Mouse (Mus musculus) heart, adult 11 months (tissue): ENCODE measurements around the gene Dlx3.
A peak's percentile ranks its signal among the peaks of the same experiment; 100 is the strongest.

ENCODE experiments used
- DNase-seq: peaks from one replicate; pipeline ENCODE4 v3.0.0; 2022

The Dlx3 gene

DNA sequence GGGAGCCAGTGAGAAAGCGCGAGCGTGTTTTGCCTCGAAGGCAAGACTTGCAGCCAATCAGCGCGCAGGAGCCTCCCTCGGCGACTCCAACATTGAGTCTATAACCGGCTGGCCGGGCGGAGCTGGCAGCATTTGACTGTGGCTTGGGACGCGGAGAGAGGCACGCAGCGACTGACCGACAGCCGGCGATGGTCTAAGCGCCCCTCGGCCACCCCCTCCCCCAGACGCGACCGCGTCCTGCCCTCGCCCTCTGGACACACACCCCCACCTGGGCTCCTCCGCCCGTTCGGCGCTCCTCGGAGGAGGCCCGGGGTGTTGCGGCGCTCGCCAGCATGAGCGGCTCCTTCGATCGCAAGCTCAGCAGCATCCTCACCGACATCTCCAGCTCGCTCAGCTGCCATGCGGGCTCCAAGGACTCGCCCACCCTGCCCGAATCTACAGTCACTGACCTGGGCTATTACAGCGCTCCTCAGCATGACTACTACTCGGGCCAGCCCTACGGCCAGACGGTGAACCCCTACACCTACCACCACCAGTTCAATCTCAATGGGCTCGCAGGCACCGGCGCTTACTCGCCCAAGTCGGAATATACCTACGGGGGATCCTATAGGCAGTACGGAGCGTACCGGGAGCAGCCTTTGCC lies at the start of gene Dlx3:
Gene Dlx3, plus strand, starts transcription at position 130 of the 643 bp plus-strand sequence.
- no peak for DNase-seq

DNA sequence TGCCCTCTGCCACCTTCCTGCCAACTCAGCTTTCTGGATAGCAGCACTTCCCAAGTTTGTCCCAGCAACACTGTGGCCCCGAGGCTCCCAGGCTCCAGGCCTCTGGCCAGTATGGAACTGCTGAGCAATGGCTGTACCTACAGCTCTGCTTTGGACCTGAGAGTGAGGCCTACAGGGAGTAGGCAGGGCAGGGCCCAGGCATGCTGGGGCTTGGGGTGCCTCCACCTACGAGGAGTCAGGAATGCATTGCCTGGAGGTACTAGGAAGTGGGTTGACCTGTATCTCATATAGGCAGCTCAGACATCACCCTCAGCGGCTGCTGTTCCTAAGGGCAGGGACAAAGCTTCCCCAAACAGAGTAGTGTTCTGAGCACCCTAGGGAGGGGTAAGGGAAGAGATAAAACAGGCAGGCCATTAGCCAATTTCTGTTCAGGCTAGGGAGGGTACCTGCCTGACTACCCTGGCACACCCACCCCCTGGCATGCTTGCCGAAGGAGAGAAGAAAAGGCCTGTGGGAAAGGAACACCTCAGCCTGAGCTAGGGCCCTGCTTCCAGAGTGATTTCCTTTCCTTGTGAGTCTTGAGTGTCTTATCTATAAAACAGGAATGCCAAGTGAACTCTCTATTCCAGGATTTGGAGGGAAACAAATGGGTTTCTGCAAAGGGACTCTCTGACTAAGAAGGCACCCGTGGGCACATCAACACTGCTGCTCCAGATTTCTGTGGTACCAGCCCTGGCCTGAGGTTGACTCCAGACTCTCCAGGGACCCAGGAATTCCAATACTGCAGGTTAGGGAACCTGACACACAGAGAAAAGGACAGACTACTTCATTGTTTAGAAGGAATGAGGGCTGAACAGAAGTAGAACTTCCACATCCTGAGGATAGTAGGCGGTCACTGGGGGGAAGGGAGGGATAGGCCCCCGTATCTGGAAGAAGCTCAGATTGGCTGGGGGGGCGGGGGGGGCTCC lies 49.5 kb upstream of the Dlx3 start:
- DNase-seq, result peak; percentile 92

- DNase-seq, result peak; percentile 95
Measured at GRCm38 (mm10) chr11:95071266-95071665, 48.7 kb upstream of the Dlx3 start.

DNA sequence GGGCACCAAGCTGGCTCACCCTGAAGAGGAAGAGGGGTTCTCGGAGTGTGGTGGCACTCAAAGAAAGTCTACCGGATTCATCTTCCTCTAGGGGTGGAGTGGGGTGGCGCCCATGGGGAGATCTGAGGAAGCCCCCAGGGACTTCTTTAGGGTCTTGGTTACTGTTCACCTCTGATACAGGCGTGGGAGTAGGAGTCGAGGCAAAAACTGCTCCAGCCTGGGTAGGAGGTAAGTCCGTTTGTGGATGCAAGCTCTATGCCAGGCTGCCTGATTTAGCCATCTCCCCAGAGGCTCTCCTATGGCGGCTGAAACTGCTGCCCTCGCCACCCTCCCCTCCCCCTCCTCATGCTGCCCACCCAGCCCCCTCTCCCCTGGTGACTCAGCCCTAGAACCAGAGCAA lies 47.8 kb upstream of the Dlx3 start:
- peak; percentile 87 for DNase-seq

GRCm38 (mm10) chr11:95072804-95073203 lies 47.1 kb upstream of the Dlx3 start:
- peak; percentile 93 for DNase-seq

DNA sequence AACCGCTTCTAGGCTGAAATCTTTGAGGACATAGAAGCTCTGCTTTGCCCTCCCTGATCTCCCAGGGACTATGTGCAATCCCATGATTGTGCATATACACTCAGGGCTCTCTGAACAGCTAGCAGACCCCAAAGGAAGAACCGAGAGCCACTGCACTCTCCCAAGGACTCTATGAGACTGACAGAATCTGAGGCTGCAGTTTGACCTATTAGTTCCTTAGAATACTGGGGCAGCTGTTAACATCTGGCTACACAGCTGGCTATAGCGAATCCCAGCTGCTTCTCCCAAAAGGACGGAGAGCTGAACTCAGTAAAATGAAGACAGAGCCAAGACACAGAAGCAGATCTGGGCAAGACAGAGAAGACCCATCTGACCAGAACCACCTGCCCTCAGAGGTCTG lies 46.1 kb upstream of the Dlx3 start:
- peak; percentile 92 for DNase-seq

- peak; percentile 76 for DNase-seq
Measured at GRCm38 (mm10) chr11:95074694-95075093, 45.2 kb upstream of the Dlx3 start.

GRCm38 (mm10) chr11:95075197-95076040 lies 44.5 kb upstream of the Dlx3 start:
- peak; percentile 87 for DNase-seq

DNA sequence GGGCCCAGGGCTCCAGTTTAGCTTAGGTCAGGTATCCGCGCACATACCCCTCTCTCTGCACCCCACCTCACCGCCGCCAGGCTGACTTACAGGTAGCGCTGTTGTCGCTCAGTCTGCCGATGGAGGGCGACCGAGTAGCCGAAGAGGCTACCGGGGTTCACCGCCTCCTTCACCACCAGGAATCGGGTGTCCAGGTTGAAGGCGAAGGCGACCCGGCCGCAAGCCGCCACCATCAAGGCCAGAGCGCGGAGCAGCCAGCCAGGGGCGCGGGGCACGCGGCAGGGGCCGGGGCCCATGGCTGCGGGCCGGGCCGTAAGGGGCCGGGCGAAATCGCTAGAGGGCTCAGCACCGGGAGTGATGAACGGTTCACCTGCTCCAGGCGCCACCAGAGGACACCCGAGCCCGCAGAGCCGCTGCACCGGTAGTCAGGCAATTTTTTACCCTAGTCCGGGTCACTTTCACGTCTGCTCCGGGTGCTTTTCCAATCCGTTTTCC lies 43.8 kb upstream of the Dlx3 start:
- peak; percentile 96 for DNase-seq

GRCm38 (mm10) chr11:95076536-95077111 lies 43.3 kb upstream of the Dlx3 start, which contains the start of gene Itga3:
Itga3 (minus strand) TSS chr11:95076801.
- DNase-seq, result peak; percentile 98

DNA sequence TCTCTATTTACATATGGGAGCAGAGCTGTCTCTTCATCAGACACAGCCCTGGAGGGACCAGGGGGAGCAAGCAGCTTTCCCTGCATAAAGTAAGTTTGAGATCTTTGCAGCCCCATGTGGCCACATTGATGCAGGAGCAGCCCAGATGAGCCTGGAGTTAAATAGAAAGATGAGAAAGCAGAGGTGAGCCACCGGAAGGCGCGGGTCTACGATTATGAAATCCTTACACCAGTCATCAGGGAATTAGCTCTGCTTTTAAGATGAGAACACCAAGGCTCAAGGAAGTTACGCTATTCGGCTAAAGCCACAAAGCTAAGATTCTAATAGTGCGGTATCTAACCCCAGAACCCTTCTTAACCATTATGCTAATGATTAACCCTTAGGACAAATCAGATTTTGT lies 42.0 kb upstream of the Dlx3 start:
- peak; percentile 69 for DNase-seq

- DNase-seq, result peak; percentile 93
Measured at GRCm38 (mm10) chr11:95079256-95079875, 40.6 kb upstream of the Dlx3 start.

DNA sequence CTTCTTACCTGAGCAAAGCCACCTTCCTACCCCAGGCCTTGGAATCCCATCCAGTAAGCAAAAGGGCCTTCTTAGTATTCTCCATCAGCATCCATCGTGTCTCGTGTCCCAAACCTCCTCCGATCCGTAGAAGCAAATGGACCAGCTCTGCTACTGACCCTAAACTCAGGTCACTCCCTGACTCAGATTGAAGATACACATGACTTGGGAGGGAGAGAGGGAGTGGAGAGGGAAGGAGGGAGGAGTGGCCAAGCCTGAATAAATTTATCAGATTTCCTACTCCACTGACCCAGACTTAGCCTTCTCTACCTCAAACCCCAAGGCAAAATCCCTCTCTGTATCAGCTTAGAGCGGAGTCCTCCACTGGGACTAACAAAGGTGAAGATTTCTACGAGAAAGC lies 39.1 kb upstream of the Dlx3 start:
- no peak for DNase-seq

DNA sequence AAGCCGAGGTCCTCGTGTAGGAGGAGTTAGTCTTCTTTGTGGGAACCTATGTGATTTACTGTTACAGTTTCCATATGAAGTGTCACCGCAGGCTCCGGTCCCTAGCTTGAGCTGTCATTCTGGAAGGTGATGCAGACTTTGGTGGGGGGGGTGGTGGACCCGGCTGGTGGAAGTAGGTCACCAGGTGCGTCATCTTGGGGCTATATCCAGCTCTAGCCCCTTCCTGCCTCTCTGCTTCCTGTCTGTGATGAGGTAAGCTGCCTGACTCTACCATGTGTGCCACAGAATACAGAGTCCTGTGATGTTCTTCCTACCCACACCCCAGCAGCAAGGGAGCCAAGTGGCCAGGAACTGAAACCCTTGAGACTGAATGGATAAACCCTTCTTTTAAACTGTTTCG lies 37.0 kb upstream of the Dlx3 start:
- DNase-seq, result no peak

- peak; percentile 79 for DNase-seq
Measured at GRCm38 (mm10) chr11:95084175-95084574, 35.7 kb upstream of the Dlx3 start.

DNA sequence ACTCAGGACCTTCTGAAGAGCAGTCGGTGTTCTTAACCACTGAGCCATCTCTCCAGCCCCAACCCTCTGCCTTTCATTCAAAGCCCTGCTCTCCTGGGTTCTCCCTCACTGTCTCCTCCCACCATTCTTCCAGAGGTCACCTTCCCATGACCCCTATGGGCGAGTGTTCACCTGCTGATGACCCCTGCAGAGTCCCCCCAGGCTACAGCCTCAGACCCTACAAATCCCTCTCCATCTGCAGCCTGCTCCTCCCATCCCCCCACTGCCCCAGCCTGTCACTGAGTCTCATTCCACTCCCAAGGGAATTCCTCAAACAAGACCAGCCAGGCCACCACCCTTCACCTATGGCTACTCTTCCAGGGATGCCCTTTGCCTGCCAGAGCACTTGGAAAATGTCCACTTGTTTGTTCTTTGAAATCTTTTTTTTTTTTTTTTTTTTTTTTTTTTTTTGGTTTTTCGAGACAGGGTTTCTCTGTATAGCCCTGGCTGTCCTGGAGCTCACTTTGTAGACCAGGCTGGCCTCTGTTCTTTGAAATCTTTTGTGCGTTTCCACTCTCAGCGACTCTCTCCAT lies 35.0 kb upstream of the Dlx3 start:
- peak; percentile 79 for DNase-seq

- peak; percentile 80 for DNase-seq
Measured at GRCm38 (mm10) chr11:95085710-95086109, 34.2 kb upstream of the Dlx3 start.

DNA sequence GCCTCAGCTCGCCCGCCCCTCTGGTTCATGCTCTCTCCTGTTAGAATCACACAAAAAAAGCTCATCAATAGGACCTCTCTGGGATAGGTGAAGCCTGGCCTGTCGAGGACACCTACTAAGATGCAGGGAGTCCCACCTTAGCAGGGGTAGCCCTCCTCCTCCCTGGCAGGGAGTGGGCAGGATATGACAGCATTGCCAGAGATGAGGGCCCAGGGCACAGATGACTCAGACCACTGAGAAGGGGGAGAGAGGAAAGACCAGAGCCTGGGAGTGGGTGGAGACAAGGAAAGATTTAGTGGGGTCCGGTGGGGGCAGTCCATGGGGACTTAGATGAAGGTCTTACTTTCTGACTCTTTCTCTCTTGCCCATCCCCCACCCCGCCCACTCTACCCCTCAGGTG lies 33.7 kb upstream of the Dlx3 start:
- peak; percentile 87 for DNase-seq

DNA sequence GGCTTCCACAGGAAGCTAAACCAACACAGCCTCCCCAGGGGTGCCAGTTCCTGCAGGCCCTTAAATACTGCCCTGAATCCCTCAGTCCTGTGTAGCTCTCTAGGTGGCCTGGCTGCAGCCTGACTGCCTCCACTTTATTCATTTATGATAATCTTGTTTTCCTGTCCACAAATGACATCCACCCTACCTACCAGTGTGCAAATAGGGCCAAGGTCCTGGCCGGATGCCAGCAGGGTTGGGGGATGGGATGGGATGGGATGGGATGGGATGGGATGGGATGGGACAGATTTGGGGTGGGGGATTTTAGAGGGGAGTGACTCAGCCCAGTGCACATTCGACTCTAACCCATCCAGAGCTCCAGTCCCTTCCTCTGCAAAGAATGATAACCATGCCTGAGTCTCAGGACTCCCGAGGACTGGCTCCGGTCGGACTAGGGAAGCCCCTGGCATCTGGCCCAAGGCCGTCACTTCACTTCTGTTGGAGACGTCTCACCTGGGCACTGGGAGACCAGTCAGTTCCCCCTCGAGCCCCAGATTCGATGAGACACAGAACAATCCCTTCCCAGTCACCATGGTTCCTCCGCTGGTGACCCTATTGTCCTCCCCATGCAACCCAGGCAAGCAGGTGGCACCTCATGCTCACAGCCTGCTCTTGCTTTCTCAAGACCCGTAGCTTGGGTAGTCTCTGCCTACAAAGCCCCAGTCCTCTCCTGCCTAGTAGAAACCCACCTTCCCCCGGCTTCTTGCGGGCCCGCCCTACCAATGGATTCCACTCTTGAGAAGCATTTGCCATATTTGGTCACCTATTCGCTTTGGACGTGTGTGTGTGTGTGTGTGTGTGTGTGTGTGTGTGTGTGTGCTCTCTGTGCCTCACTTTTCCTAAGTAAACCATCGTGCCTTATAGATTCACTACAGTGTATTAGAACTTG lies 32.4 kb upstream of the Dlx3 start:
- DNase-seq, result no peak

DNA sequence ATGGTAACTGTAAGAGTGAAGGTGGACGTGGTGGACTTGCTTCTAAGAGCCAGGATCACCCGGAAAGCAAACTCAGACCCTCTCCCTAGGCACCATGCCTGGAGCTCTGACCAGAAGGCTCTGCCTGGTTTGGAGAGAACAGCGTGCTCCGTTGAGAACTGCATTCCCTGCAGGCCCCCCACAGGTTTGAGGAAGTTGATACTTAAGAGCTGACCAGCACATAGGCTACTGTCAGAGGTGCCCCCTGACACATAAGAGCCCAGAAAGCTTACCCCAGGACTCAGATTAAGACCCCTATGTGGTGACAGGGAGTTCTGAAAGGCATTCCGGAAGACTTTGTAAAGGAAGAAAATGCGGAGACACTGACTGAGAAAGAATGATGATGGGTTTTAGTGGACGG lies 31.6 kb upstream of the Dlx3 start:
- DNase-seq, result no peak
